Comparison of ENCODE assay signal across 14 mouse cellular contexts in genomic region chr12:83087555-83087954, GRCm38 (mm10).
DNase-seq lines count a peak whose midpoint lies in the region; ATAC-seq lines count a peak whose summit lies in the region.
"Had no signal": no experiment of that assay in that cellular context is flagged by ENCODE, and none has a peak within 500 bp of the region (broad histone marks: within the 10 kb centered on the region; RNA-seq: fewer than 3 reads in every experiment).

No protein-coding gene starts in this region.

- H3K27ac ChIP-seq in heart, embryonic 16.5 days (ENCODE audit: low read length), result peak overlapping the region; percentile 15
- H3K27ac ChIP-seq in kidney, embryonic 15.5 days, result peak overlapping the region; percentile 67; the same call in 1 of the 2 replicates
- no peak overlapping the region for H3K27ac ChIP-seq in hindbrain, embryonic 16.5 days (ENCODE audit: low read depth, low read length)
- H3K27ac ChIP-seq in neural tube, embryonic 15.5 days (replicated peaks), result no peak overlapping the region
- H3K27ac ChIP-seq: midbrain, embryonic 13.5 days had no signal

- H3K4me1 ChIP-seq in heart, embryonic 16.5 days (ENCODE audit: control insufficient read depth, insufficient read depth, low read length), result peaks cover 12% of the 10 kb centered on the region
- H3K4me1 ChIP-seq in kidney, embryonic 15.5 days, result peaks cover 13% of the 10 kb centered on the region
- no peaks in the 10 kb centered on the region for H3K4me1 ChIP-seq in hindbrain, embryonic 16.5 days (ENCODE audit: control insufficient read depth, insufficient read depth, low read depth, low read length)
- no peaks in the 10 kb centered on the region for H3K4me1 ChIP-seq in neural tube, embryonic 15.5 days
- H3K4me1 ChIP-seq: midbrain, embryonic 13.5 days had no signal

- H3K9ac ChIP-seq in heart, embryonic 16.5 days (ENCODE audit: low read length), result no peak overlapping the region
- H3K9ac ChIP-seq in kidney, embryonic 15.5 days, result no peak overlapping the region
- no peak overlapping the region for H3K9ac ChIP-seq in hindbrain, embryonic 16.5 days (ENCODE audit: low read depth, low read length)
- no peak overlapping the region for H3K9ac ChIP-seq in neural tube, embryonic 15.5 days (replicated peaks)
- H3K9ac ChIP-seq: forebrain, postnatal 0 days; liver, embryonic 13.5 days; midbrain, embryonic 13.5 days had no signal

- H3K4me3 ChIP-seq in heart, embryonic 16.5 days (ENCODE audit: low read length), result no peak overlapping the region
- no peak overlapping the region for H3K4me3 ChIP-seq in kidney, embryonic 15.5 days (replicated peaks)
- H3K4me3 ChIP-seq in hindbrain, embryonic 16.5 days (ENCODE audit: low read length), result no peak overlapping the region
- H3K4me3 ChIP-seq in neural tube, embryonic 15.5 days (replicated peaks), result no peak overlapping the region
- H3K4me3 ChIP-seq: liver, embryonic 13.5 days; midbrain, embryonic 13.5 days had no signal

- no peak for ATAC-seq in heart, embryonic 16.5 days (replicated peaks; ENCODE audit: extremely low read depth, insufficient read depth, low FRiP score)
- ATAC-seq in kidney, embryonic 15.5 days (replicated peaks; ENCODE audit: low FRiP score), result no peak
- ATAC-seq in hindbrain, embryonic 16.5 days, result no peak
- ATAC-seq in neural tube, embryonic 15.5 days (ENCODE audit: low FRiP score), result no peak
- ATAC-seq: forebrain, postnatal 0 days; midbrain, embryonic 13.5 days had no signal

- peak overlapping the region; percentile 38 for H3K4me2 ChIP-seq in heart, embryonic 16.5 days (ENCODE audit: low read depth, low read length)
- 0 out of 2 replicates have a peak overlapping the region, but pooled peaks have one; percentile 14 for H3K4me2 ChIP-seq in kidney, embryonic 15.5 days
- no peak overlapping the region for H3K4me2 ChIP-seq in hindbrain, embryonic 16.5 days (ENCODE audit: low read length)
- H3K4me2 ChIP-seq in neural tube, embryonic 15.5 days, result no peak overlapping the region
- H3K4me2 ChIP-seq: liver, embryonic 13.5 days; midbrain, embryonic 13.5 days had no signal

- peak; percentile 92 for DNase-seq in heart, adult 11 months
- no peak for DNase-seq in heart, postnatal 36 days
- peak; percentile 53 for DNase-seq in Muller cell, postnatal 12 days (ENCODE audit: inconsistent ontology term)
- no peak for DNase-seq in testis, postnatal 10 days (ENCODE audit: low spot score)
- DNase-seq: cerebellum, postnatal 14 days; forebrain, postnatal 0 days; liver, embryonic 13.5 days; right cerebral cortex, adult 18-20 months; thymus, postnatal 4 days had no signal

- H3K27me3 ChIP-seq in heart, embryonic 16.5 days (ENCODE audit: control insufficient read depth, insufficient read depth, low read length), result no peaks in the 10 kb centered on the region
- H3K27me3 ChIP-seq in kidney, embryonic 15.5 days, result no peaks in the 10 kb centered on the region
- no peaks in the 10 kb centered on the region for H3K27me3 ChIP-seq in hindbrain, embryonic 16.5 days (replicated peaks; ENCODE audit: control insufficient read depth, insufficient read depth, low read length)
- H3K27me3 ChIP-seq in neural tube, embryonic 15.5 days (replicated peaks), result no peaks in the 10 kb centered on the region
- H3K27me3 ChIP-seq: liver, embryonic 13.5 days; midbrain, embryonic 13.5 days had no signal

- 36% methylated on average over 7 of the region's 7 CpGs for WGBS in heart, embryonic 16.5 days
- WGBS in kidney, embryonic 15.5 days, result 55% methylated on average over 7 of the region's 7 CpGs
- 77% methylated on average over 7 of the region's 7 CpGs for WGBS in hindbrain, embryonic 16.5 days
- 70% methylated on average over 7 of the region's 7 CpGs for WGBS in neural tube, embryonic 15.5 days

- H3K36me3 ChIP-seq in heart, embryonic 16.5 days (ENCODE audit: control insufficient read depth, insufficient read depth), result peaks cover 2% of the 10 kb centered on the region; the same call in 1 of the 2 replicates
- no peaks in the 10 kb centered on the region for H3K36me3 ChIP-seq in kidney, embryonic 15.5 days
- no peaks in the 10 kb centered on the region for H3K36me3 ChIP-seq in hindbrain, embryonic 16.5 days (ENCODE audit: control insufficient read depth, insufficient read depth, low read length)
- H3K36me3 ChIP-seq in neural tube, embryonic 15.5 days, result no peaks in the 10 kb centered on the region
- H3K36me3 ChIP-seq: liver, embryonic 13.5 days; midbrain, embryonic 13.5 days had no signal

- intact Hi-C loops in heart, postnatal 36 days (cut with DNase I), result no loop called here

- peaks cover 2% of the 10 kb centered on the region; the same call in 1 of the 2 replicates for H3K9me3 ChIP-seq in heart, embryonic 16.5 days (replicated peaks; ENCODE audit: control insufficient read depth, low read length)
- H3K9me3 ChIP-seq in kidney, embryonic 15.5 days (replicated peaks), result no peaks in the 10 kb centered on the region
- H3K9me3 ChIP-seq in hindbrain, embryonic 16.5 days (ENCODE audit: control insufficient read depth, low read length), result no peaks in the 10 kb centered on the region
- H3K9me3 ChIP-seq in neural tube, embryonic 15.5 days (replicated peaks), result no peaks in the 10 kb centered on the region
- H3K9me3 ChIP-seq: liver, embryonic 13.5 days; midbrain, embryonic 13.5 days had no signal

Comparison
In these comparisons a context has a peak if more than half of its experiments do, and no peak if none do; other contexts are left out.
1. DNase-seq: peak in heart, adult 11 months (single experiment) and Muller cell, postnatal 12 days (single experiment); none in heart, postnatal 36 days (0 of 2) and testis, postnatal 10 days (single experiment).
2. H3K27ac ChIP-seq: peak in heart, embryonic 16.5 days (single experiment) and kidney, embryonic 15.5 days (single experiment); none in hindbrain, embryonic 16.5 days (single experiment) and neural tube, embryonic 15.5 days (single experiment).
3. H3K4me2 ChIP-seq: peak in heart, embryonic 16.5 days (single experiment) and kidney, embryonic 15.5 days (single experiment); none in hindbrain, embryonic 16.5 days (single experiment) and neural tube, embryonic 15.5 days (single experiment).